Mouse (Mus musculus) megakaryocyte, adult 5-6 weeks (primary cell): ENCODE measurements around the gene Crybg2. TPM values are rescaled to one million over a fixed set of nuclear protein-coding genes. Genes with fewer than 3 reads are reported as not detected.

Experiments
- total RNA-seq, 2 experiments: library from RNA; stranded (forward) in 1 of 2; stranded (reverse) in 1 of 2; fragments of 153-499, 151-499 nt in 1 of 2; fragments of 221-1000, 200-1000 nt in 1 of 2; gene quantifications; 2 replicates each; pipeline versions ENCODE4 v1.2.3 to v1.2.4; 2015 to 2017

The Crybg2 gene
- total RNA-seq, 2 experiments from 2014 or later: 0.15 to 1.9 TPM

Other genes starting within 250 kb of the Crybg2 start
- 109 and 112 TPM in 2 replicates for gene Rps6ka1, start 173.0 kb upstream of the Crybg2 start, total RNA-seq (2015)
- 156 and 160 TPM in 2 replicates for gene Rps6ka1, start 173.0 kb upstream of the Crybg2 start, total RNA-seq (2017)
- gene Hmgn2, start 92.2 kb upstream of the Crybg2 start, total RNA-seq (2015): 1,486 and 1,526 TPM in 2 replicates
- gene Hmgn2, start 92.2 kb upstream of the Crybg2 start, total RNA-seq (2017): 700 and 725 TPM in 2 replicates
- 26.6 and 28.9 TPM in 2 replicates for gene Dhdds, start 59.9 kb upstream of the Crybg2 start, total RNA-seq (2015)
- 17.9 and 24.0 TPM in 2 replicates for gene Dhdds, start 59.9 kb upstream of the Crybg2 start, total RNA-seq (2017)
- gene Lin28a, start 42.0 kb upstream of the Crybg2 start, total RNA-seq (2015): 4.8 TPM in 2 replicates
- 30.8 and 36.5 TPM in 2 replicates for gene Lin28a, start 42.0 kb upstream of the Crybg2 start, total RNA-seq (2017)
- gene Zfp683, start 7.0 kb upstream of the Crybg2 start, total RNA-seq (2015): 0.20 and 0.66 TPM in 2 replicates
- not detected in 2 replicates for gene Zfp683, start 7.0 kb upstream of the Crybg2 start, total RNA-seq (2017)
- 2,426 and 2,524 TPM in 2 replicates for gene Cd52, start 34.3 kb downstream of the Crybg2 start, total RNA-seq (2015)
- 3,236 and 3,524 TPM in 2 replicates for gene Cd52, start 34.3 kb downstream of the Crybg2 start, total RNA-seq (2017)
- gene Ubxn11, start 41.8 kb downstream of the Crybg2 start, total RNA-seq (2015): 0.89 and 1.8 TPM in 2 replicates
- 1.7 and 2.9 TPM in 2 replicates for gene Ubxn11, start 41.8 kb downstream of the Crybg2 start, total RNA-seq (2017)
- gene Sh3bgrl3, start 68.0 kb downstream of the Crybg2 start, total RNA-seq (2015): 1,305 and 1,385 TPM in 2 replicates
- gene Sh3bgrl3, start 68.0 kb downstream of the Crybg2 start, total RNA-seq (2017): 523 and 622 TPM in 2 replicates
- gene Cep85, start 126.3 kb downstream of the Crybg2 start, total RNA-seq (2015): 11.4 and 20.6 TPM in 2 replicates
- gene Cep85, start 126.3 kb downstream of the Crybg2 start, total RNA-seq (2017): 17.7 TPM in 2 replicates
- gene Gm7534, start 142.2 kb downstream of the Crybg2 start, total RNA-seq (2015): 0.07 TPM in 1 of 2 replicates, not detected in the other
- not detected in 2 replicates for gene Gm7534, start 142.2 kb downstream of the Crybg2 start, total RNA-seq (2017)
- gene Catsper4, start 166.6 kb downstream of the Crybg2 start, total RNA-seq (2015): not detected in 2 replicates
- not detected in 2 replicates for gene Catsper4, start 166.6 kb downstream of the Crybg2 start, total RNA-seq (2017)
- gene Cnksr1, start 177.6 kb downstream of the Crybg2 start, total RNA-seq (2015): 0.11 TPM in 1 of 2 replicates, not detected in the other
- gene Cnksr1, start 177.6 kb downstream of the Crybg2 start, total RNA-seq (2017): not detected in 2 replicates
- gene E130218I03Rik, start 182.8 kb downstream of the Crybg2 start, total RNA-seq (2015): not detected in 2 replicates
- not detected in 2 replicates for gene E130218I03Rik, start 182.8 kb downstream of the Crybg2 start, total RNA-seq (2017)
- gene Zfp593, start 184.8 kb downstream of the Crybg2 start, total RNA-seq (2015): 3.5 and 4.6 TPM in 2 replicates
- gene Zfp593, start 184.8 kb downstream of the Crybg2 start, total RNA-seq (2017): 3.8 and 5.9 TPM in 2 replicates
- not detected in 2 replicates for gene Gm30191, start 186.1 kb downstream of the Crybg2 start, total RNA-seq (2015)
- gene Gm30191, start 186.1 kb downstream of the Crybg2 start, total RNA-seq (2017): not detected in 2 replicates
- gene Grrp1, start 193.3 kb downstream of the Crybg2 start, total RNA-seq (2015): not detected in 2 replicates
- not detected in 2 replicates for gene Grrp1, start 193.3 kb downstream of the Crybg2 start, total RNA-seq (2017)
- gene Pdik1l, start 227.1 kb downstream of the Crybg2 start, total RNA-seq (2015): 21.2 and 21.5 TPM in 2 replicates
- gene Pdik1l, start 227.1 kb downstream of the Crybg2 start, total RNA-seq (2017): 39.0 and 40.7 TPM in 2 replicates